Mouse (Mus musculus) kidney, embryonic 14.5 days (tissue): Measurements from ENCODE around the gene Lrrc9. TPM values are rescaled to one million over a fixed set of nuclear protein-coding genes. Genes with fewer than 3 reads are reported as not detected.

Experiments used
- ATAC-seq: fragments of 200-750 bp; cut with Nextera tagmentation; 2 replicates; pipeline ENCODE4 v1.8.0; 2017; ENCODE audit warnings: moderate number of reproducible peaks, mild to moderate bottlenecking, moderate TSS enrichment, moderate library complexity; ENCODE audit not compliant: low FRiP score, low TSS enrichment
- H3K27ac ChIP-seq: fragments of 300-500 bp; sonication (generic); 2 replicates; pipeline ENCODE4 v1.5.1; 2014; ENCODE audit warnings: low read depth, mild to moderate bottlenecking, low read length, moderate library complexity, mixed read lengths
- H3K27me3 ChIP-seq: fragments of 300-500 bp; sonication (generic); 2 replicates; pipeline ENCODE4 v1.6.1; 2014; ENCODE audit warnings: mild to moderate bottlenecking, low read length; ENCODE audit not compliant: control insufficient read depth, insufficient read depth
- H3K36me3 ChIP-seq: fragments of 300-500 bp; sonication (generic); 2 replicates; pipeline ENCODE4 v1.6.1; 2014; ENCODE audit warnings: low read length, mixed read lengths; ENCODE audit not compliant: control insufficient read depth, insufficient read depth
- H3K4me1 ChIP-seq: fragments of 300-500 bp; sonication (generic); 2 replicates; pipeline ENCODE4 v1.6.1; 2014; ENCODE audit warnings: low read length, mixed read lengths; ENCODE audit not compliant: control insufficient read depth, insufficient read depth
- H3K4me2 ChIP-seq: fragments of 300-500 bp; sonication (generic); replicated peaks from 2 replicates; pipeline ENCODE4 v1.6.1; 2014; ENCODE audit warnings: low read depth, mild to moderate bottlenecking, low read length
- H3K4me3 ChIP-seq: fragments of 300-500 bp; sonication (generic); 2 replicates; pipeline ENCODE4 v1.5.1; 2014; ENCODE audit warnings: mild to moderate bottlenecking, low read length
- H3K9ac ChIP-seq: fragments of 300-500 bp; sonication (generic); 2 replicates; pipeline ENCODE4 v1.6.1; 2014; ENCODE audit warnings: low read depth, mild to moderate bottlenecking, low read length, moderate library complexity
- H3K9me3 ChIP-seq: fragments of 300-500 bp; sonication (generic); 2 replicates; pipeline ENCODE4 v1.6.1; 2016; ENCODE audit warnings: low read length; ENCODE audit not compliant: control insufficient read depth
- WGBS: fragments of 180-500 bp; shearing (Covaris S2); extraction: QIAGEN DNeasy Blood & Tissue Kit; methylation state at CpG from one replicate; pipeline ENCODE4 v1.1.7; 2014; 5-methylcytosine and 5-hydroxymethylcytosine counted together
- polyA plus RNA-seq: library from polyadenylated mRNA; unstranded; fragments of >200 nt; fragmentation: Nextera tagmentation; extraction: Ambion mirVana; gene quantifications from 2 replicates; pipeline ENCODE4 v1.2.1, GENCODE M21; 2014

The Lrrc9 gene
- polyA plus RNA-seq, 1 experiment from 2014 or later = 0.96 TPM

GRCm38 (mm10) chr12:72491063-72491719 is 49.5 kb downstream of the Lrrc9 start:
- ATAC-seq = no peak
- no peak overlapping the region for H3K9ac ChIP-seq
- no peaks in the 10 kb centered on the region for H3K4me1 ChIP-seq
- H3K27ac ChIP-seq = no peak overlapping the region
- no peaks in the 10 kb centered on the region for H3K27me3 ChIP-seq
- no peaks in the 10 kb centered on the region for H3K36me3 ChIP-seq
- H3K4me3 ChIP-seq = no peak overlapping the region
- 54% methylated on average over 3 of the region's 3 CpGs for WGBS
- no peaks in the 10 kb centered on the region for H3K9me3 ChIP-seq
- no peak overlapping the region for H3K4me2 ChIP-seq

GRCm38 (mm10) chr12:72496866-72497600 is 55.4 kb downstream of the Lrrc9 start:
- Histone ChIP-seq H3K9ac (no peak overlapping the region), H3K36me3 (no peaks in the 10 kb centered on the region), H3K4me2 (no peak overlapping the region), H3K27ac (no peak overlapping the region), H3K4me3 (no peak overlapping the region), H3K4me1 (no peaks in the 10 kb centered on the region), H3K9me3 (no peaks in the 10 kb centered on the region), H3K27me3 (no peaks in the 10 kb centered on the region)
- ATAC-seq = no peak
- WGBS = 78% methylated on average over 12 of the region's 12 CpGs

GRCm38 (mm10) chr12:72509606-72510005 is 67.9 kb downstream of the Lrrc9 start:
- no peak overlapping the region for H3K4me3 ChIP-seq
- H3K27me3 ChIP-seq = no peaks in the 10 kb centered on the region
- no peak for ATAC-seq
- WGBS = 49% methylated on average over 7 of the region's 7 CpGs
- no peak overlapping the region for H3K9ac ChIP-seq
- H3K9me3 ChIP-seq = no peaks in the 10 kb centered on the region
- no peak overlapping the region for H3K27ac ChIP-seq
- H3K36me3 ChIP-seq = no peaks in the 10 kb centered on the region
- no peaks in the 10 kb centered on the region for H3K4me1 ChIP-seq
- no peak overlapping the region for H3K4me2 ChIP-seq

GRCm38 (mm10) chr12:72515446-72515845 is 73.8 kb downstream of the Lrrc9 start:
- Histone ChIP-seq H3K4me1 (no peaks in the 10 kb centered on the region), H3K4me2 (no peak overlapping the region), H3K27me3 (no peaks in the 10 kb centered on the region), H3K9ac (no peak overlapping the region), H3K9me3 (no peaks in the 10 kb centered on the region), H3K4me3 (no peak overlapping the region), H3K36me3 (no peaks in the 10 kb centered on the region), H3K27ac (no peak overlapping the region)
- WGBS = 75% methylated on average over 3 of the region's 3 CpGs
- no peak for ATAC-seq

- WGBS = 86% methylated on average over 12 of the region's 12 CpGs
- Histone ChIP-seq H3K27me3 (no peaks in the 10 kb centered on the region), H3K27ac (no peak overlapping the region), H3K9me3 (no peaks in the 10 kb centered on the region), H3K9ac (no peak overlapping the region), H3K4me2 (no peak overlapping the region), H3K4me1 (no peaks in the 10 kb centered on the region), H3K36me3 (no peaks in the 10 kb centered on the region), H3K4me3 (no peak overlapping the region)
- no peak for ATAC-seq
Measured at GRCm38 (mm10) chr12:72518114-72518728, 76.6 kb downstream of the Lrrc9 start.

GRCm38 (mm10) chr12:72519352-72519751 is 77.7 kb downstream of the Lrrc9 start:
- H3K4me3 ChIP-seq = no peak overlapping the region
- H3K9ac ChIP-seq = no peak overlapping the region
- no peaks in the 10 kb centered on the region for H3K9me3 ChIP-seq
- no peak for ATAC-seq
- no peak overlapping the region for H3K4me2 ChIP-seq
- H3K36me3 ChIP-seq = no peaks in the 10 kb centered on the region
- no peaks in the 10 kb centered on the region for H3K27me3 ChIP-seq
- H3K4me1 ChIP-seq = no peaks in the 10 kb centered on the region
- WGBS = 50% methylated on average over 9 of the region's 9 CpGs
- H3K27ac ChIP-seq = no peak overlapping the region

- Histone ChIP-seq H3K27me3 (no peaks in the 10 kb centered on the region), H3K4me1 (no peaks in the 10 kb centered on the region), H3K27ac (no peak overlapping the region), H3K9me3 (no peaks in the 10 kb centered on the region), H3K4me3 (no peak overlapping the region), H3K36me3 (no peaks in the 10 kb centered on the region), H3K9ac (no peak overlapping the region), H3K4me2 (no peak overlapping the region)
- 57% methylated on average over 5 of the region's 5 CpGs for WGBS
- ATAC-seq = no peak
Measured at GRCm38 (mm10) chr12:72519855-72520254, 78.2 kb downstream of the Lrrc9 start.

GRCm38 (mm10) chr12:72520645-72521044 is 79.0 kb downstream of the Lrrc9 start:
- no peaks in the 10 kb centered on the region for H3K4me1 ChIP-seq
- H3K27ac ChIP-seq = no peak overlapping the region
- no peaks in the 10 kb centered on the region for H3K27me3 ChIP-seq
- H3K4me2 ChIP-seq = no peak overlapping the region
- H3K36me3 ChIP-seq = no peaks in the 10 kb centered on the region
- 6% methylated on average over 2 of the region's 2 CpGs for WGBS
- H3K4me3 ChIP-seq = no peak overlapping the region
- H3K9me3 ChIP-seq = no peaks in the 10 kb centered on the region
- ATAC-seq = no peak
- no peak overlapping the region for H3K9ac ChIP-seq

- no peak overlapping the region for H3K4me3 ChIP-seq
- H3K27me3 ChIP-seq = no peaks in the 10 kb centered on the region
- no peak overlapping the region for H3K4me2 ChIP-seq
- 86% methylated on average over 4 of the region's 4 CpGs for WGBS
- H3K27ac ChIP-seq = no peak overlapping the region
- peaks cover 4% of the 10 kb centered on the region; the same call in 1 of the 2 replicates for H3K9me3 ChIP-seq
- H3K36me3 ChIP-seq = no peaks in the 10 kb centered on the region
- no peaks in the 10 kb centered on the region for H3K4me1 ChIP-seq
- H3K9ac ChIP-seq = no peak overlapping the region
- ATAC-seq = no peak
Measured at GRCm38 (mm10) chr12:72525588-72525987, 83.9 kb downstream of the Lrrc9 start.
